In genomic region chr1:43241208-43241607, GRCm38 (mm10) we compare ENCODE assay signal across 20 mouse cellular contexts. TPM values are rescaled to one million over a fixed set of nuclear protein-coding genes. Genes with fewer than 3 reads are reported as not detected.
DNase-seq lines count a peak whose midpoint lies in the region; ATAC-seq and TF ChIP-seq lines count a peak whose summit lies in the region.
"Had no signal": no experiment of that assay in that cellular context is flagged by ENCODE, and none has a peak within 500 bp of the region (broad histone marks: within the 10 kb centered on the region; RNA-seq: fewer than 3 reads in every experiment).

No protein-coding gene starts in this region.

- no peaks in the 10 kb centered on the region for H3K27me3 ChIP-seq in heart, adult 2 months (ENCODE audit: control insufficient read depth, insufficient read depth, low read length)
- H3K27me3 ChIP-seq in stomach, postnatal 0 days (ENCODE audit: control insufficient read depth, insufficient read depth, low read length), result no peaks in the 10 kb centered on the region
- H3K27me3 ChIP-seq: embryonic facial prominence, embryonic 13.5 days; heart, embryonic 12.5 days; midbrain, embryonic 12.5 days; stomach, embryonic 15.5 days had no signal

- H3K4me3 ChIP-seq in heart, adult 2 months, result no peak overlapping the region
- H3K4me3 ChIP-seq in stomach, postnatal 0 days (ENCODE audit: low read depth, low read length), result no peak overlapping the region
- H3K4me3 ChIP-seq: embryonic facial prominence, embryonic 13.5 days; heart, embryonic 12.5 days; limb, embryonic 10.5 days; midbrain, embryonic 12.5 days; stomach, embryonic 15.5 days had no signal

- no peak overlapping the region for H3K9ac ChIP-seq in heart, adult 2 months (ENCODE audit: low read depth, low read length)
- no peak overlapping the region for H3K9ac ChIP-seq in stomach, postnatal 0 days (ENCODE audit: low read length)
- H3K9ac ChIP-seq: embryonic facial prominence, embryonic 13.5 days; heart, embryonic 12.5 days; liver, embryonic 14.5 days; midbrain, embryonic 12.5 days; stomach, embryonic 15.5 days had no signal

- 70% methylated on average over 2 of the region's 2 CpGs for WGBS in heart, adult 2 months
- 83% methylated on average over 2 of the region's 2 CpGs for WGBS in stomach, postnatal 0 days

- H3K36me3 ChIP-seq in heart, adult 2 months (ENCODE audit: control insufficient read depth, insufficient read depth, low read length), result peaks cover 5% of the 10 kb centered on the region
- H3K36me3 ChIP-seq in stomach, postnatal 0 days (ENCODE audit: control insufficient read depth, insufficient read depth, low read length), result no peaks in the 10 kb centered on the region
- H3K36me3 ChIP-seq: embryonic facial prominence, embryonic 13.5 days; heart, embryonic 12.5 days; limb, embryonic 10.5 days; midbrain, embryonic 12.5 days; stomach, embryonic 15.5 days had no signal

- ATAC-seq in stomach, postnatal 0 days (ENCODE audit: low FRiP score, low TSS enrichment), result no peak
- ATAC-seq: hindbrain, embryonic 16.5 days had no signal

- H3K27ac ChIP-seq in heart, adult 2 months, result peak overlapping the region; percentile 79
- H3K27ac ChIP-seq in stomach, postnatal 0 days (replicated peaks), result no peak overlapping the region
- H3K27ac ChIP-seq: embryonic facial prominence, embryonic 13.5 days; limb, embryonic 10.5 days; liver, embryonic 14.5 days; midbrain, embryonic 12.5 days; stomach, embryonic 15.5 days had no signal

- no peaks in the 10 kb centered on the region for H3K79me2 ChIP-seq in heart, adult 2 months (replicated peaks; ENCODE audit: control insufficient read depth, insufficient read depth, low read length)

- peaks cover 6% of the 10 kb centered on the region for H3K4me1 ChIP-seq in heart, adult 2 months (ENCODE audit: control insufficient read depth, insufficient read depth, low read length)
- no peaks in the 10 kb centered on the region for H3K4me1 ChIP-seq in stomach, postnatal 0 days (replicated peaks; ENCODE audit: control insufficient read depth, insufficient read depth)
- H3K4me1 ChIP-seq: embryonic facial prominence, embryonic 13.5 days; limb, embryonic 10.5 days; midbrain, embryonic 12.5 days; stomach, embryonic 15.5 days had no signal

- no peak for DNase-seq in heart, adult 2 months
- no peak for DNase-seq in heart, postnatal 14 days
- DNase-seq in spleen, postnatal 36 days (ENCODE audit: low spot score in 2 of 2), result peak; percentile 41 to 48
- no peak for DNase-seq in spleen, postnatal 10 days (ENCODE audit: low spot score in 2 of 2)
- DNase-seq in induced T-regulatory cell, adult 2 months (ENCODE audit: low read depth), result peak; percentile 38
- DNase-seq in yolk sac, embryonic 10.5 days (ENCODE audit: low spot score), result peak; percentile 35
- no peak for DNase-seq in stomach, postnatal 0 days (ENCODE audit: low spot score)
- DNase-seq in urinary bladder, postnatal 25 days (ENCODE audit: low spot score), result no peak
- DNase-seq: cerebellum, postnatal 36 days; gastrocnemius, postnatal 10 days; lung, postnatal 10 days; right cerebral cortex, postnatal 25 days; thymus, postnatal 14 days had no signal

- intact Hi-C loops in heart, adult 2 months (cut with DNase I), result no loop called here
- intact Hi-C loops in heart, postnatal 14 days (cut with DNase I), result no loop called here

- TF ChIP-seq CTCF in heart, adult 2 months (IDR thresholded peaks at IDR 0.05), result no peak
- no peak for TF ChIP-seq CTCF in stomach, postnatal 0 days (IDR thresholded peaks at IDR 0.05; ENCODE audit: low read depth)

- TF ChIP-seq POLR2A in heart, adult 2 months (IDR thresholded peaks at IDR 0.05; ENCODE audit: insufficient read depth, low read depth, low read length), result no peak

- no peaks in the 10 kb centered on the region for H3K9me3 ChIP-seq in stomach, postnatal 0 days (ENCODE audit: control insufficient read depth, low read length)
- H3K9me3 ChIP-seq: embryonic facial prominence, embryonic 13.5 days; heart, embryonic 12.5 days; limb, embryonic 10.5 days; midbrain, embryonic 12.5 days; stomach, embryonic 15.5 days had no signal

- H3K4me2 ChIP-seq in stomach, postnatal 0 days (replicated peaks; ENCODE audit: low read depth), result no peak overlapping the region
- H3K4me2 ChIP-seq: embryonic facial prominence, embryonic 13.5 days; heart, embryonic 12.5 days; midbrain, embryonic 12.5 days; stomach, embryonic 15.5 days had no signal

- TF ChIP-seq EP300 in heart, adult 2 months (IDR thresholded peaks at IDR 0.05; ENCODE audit: insufficient read depth, low read depth, low read length), result no peak
- TF ChIP-seq EP300 in stomach, postnatal 0 days (optimal IDR thresholded peaks at IDR 0.05), result no peak

RNA-seq across cellular contexts. Expression of gene Fhl2, which starts 44.4 kb away (rescaled TPM):
- 1,000 to 10,000 TPM; 1,721 to 1,764 TPM for total RNA-seq in heart, adult 2 months (2021)
- 1,853 and 3,161 TPM in 2 replicates for polyA plus RNA-seq in heart, adult 2 months (2012; rRNA removed)
- total RNA-seq in heart, postnatal 14 days (2021), result 1,000 to 10,000 TPM; 1,735 to 2,031 TPM
- 124 and 126 TPM in 2 replicates for polyA plus RNA-seq in stomach, postnatal 0 days (2015; fragmentation: Nextera tagmentation; extraction: Ambion mirVana)

Comparison
In these comparisons a context has a peak if more than half of its experiments do, and no peak if none do; other contexts are left out.
1. DNase-seq: peak in spleen, postnatal 36 days (2 of 2), induced T-regulatory cell, adult 2 months (single experiment) and yolk sac, embryonic 10.5 days (single experiment); none in heart, adult 2 months (0 of 2), heart, postnatal 14 days (0 of 2), spleen, postnatal 10 days (0 of 2), stomach, postnatal 0 days (single experiment) and urinary bladder, postnatal 25 days (single experiment).